Mouse (Mus musculus): ENCODE data around the gene Lmo2. TPM values are rescaled to one million over a fixed set of nuclear protein-coding genes. Genes with fewer than 3 reads are reported as not detected.

The Lmo2 gene
- polyA plus RNA-seq, 1 experiment from 2014 or later: 26.4 TPM

DNA sequence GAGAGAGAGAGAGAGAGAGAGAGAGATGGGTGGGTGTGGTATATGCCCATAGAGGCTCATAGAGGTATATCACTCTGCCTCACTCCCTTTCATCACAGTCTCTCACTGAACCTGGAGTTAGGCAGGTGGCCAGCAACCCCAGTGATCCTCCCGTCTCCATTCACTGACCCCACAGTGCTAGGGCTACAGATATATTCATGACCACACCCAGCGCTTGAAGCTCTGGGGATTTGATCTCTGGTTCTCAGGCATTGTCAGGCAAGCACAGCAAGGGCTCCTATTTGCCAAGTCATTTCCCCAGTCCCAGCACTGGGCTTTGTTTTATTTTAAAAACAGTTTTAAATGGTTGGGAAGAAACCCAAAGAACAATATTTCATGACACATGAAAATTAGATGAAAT lies 25.8 kb upstream of the Lmo2 start:
- peaks cover 53% of the 10 kb centered on the region for H3K4me1 ChIP-seq
- no peaks in the 10 kb centered on the region for H3K9me3 ChIP-seq
- peaks cover 45% of the 10 kb centered on the region for H3K27me3 ChIP-seq (ENCODE audit: poor library complexity, severe bottlenecking)
- no peak for DNase-seq (ENCODE audit: extremely low spot score, low spot score)
- H3K27ac ChIP-seq: no peak overlapping the region
- H3K36me3 ChIP-seq (replicated peaks): no peaks in the 10 kb centered on the region
- WGBS: 60% methylated on average over 2 of the region's 2 CpGs
- H3K4me3 ChIP-seq: no peak overlapping the region

DNA sequence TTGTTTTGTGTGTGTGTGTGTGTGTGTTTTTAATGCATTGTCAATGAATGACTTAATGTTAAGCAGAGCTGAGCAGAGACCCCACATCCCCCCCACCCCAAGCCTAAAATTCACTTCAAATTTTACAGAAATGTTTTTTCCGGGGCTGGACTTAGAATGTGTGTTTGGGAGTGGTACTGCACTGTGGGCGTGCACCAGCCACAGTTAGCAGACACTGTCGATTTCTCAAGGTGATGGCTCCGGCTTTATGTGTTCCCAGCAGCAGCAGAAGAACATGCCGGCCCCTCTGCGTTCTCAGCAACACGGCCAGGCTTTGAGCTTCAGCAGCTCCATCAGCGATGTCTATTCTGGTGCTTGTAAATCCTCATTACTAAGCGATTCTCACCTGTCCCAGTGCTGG lies 25.3 kb upstream of the Lmo2 start:
- Histone ChIP-seq H3K36me3 (replicated peaks) (no peaks in the 10 kb centered on the region), H3K9me3 (no peaks in the 10 kb centered on the region), H3K4me3 (no peak overlapping the region), H3K4me1 (peaks cover 49% of the 10 kb centered on the region), H3K27ac (no peak overlapping the region), H3K27me3 (ENCODE audit: poor library complexity, severe bottlenecking) (peaks cover 48% of the 10 kb centered on the region)
- WGBS: 81% methylated on average over 9 of the region's 9 CpGs
- DNase-seq (ENCODE audit: extremely low spot score, low spot score): no peak

DNA sequence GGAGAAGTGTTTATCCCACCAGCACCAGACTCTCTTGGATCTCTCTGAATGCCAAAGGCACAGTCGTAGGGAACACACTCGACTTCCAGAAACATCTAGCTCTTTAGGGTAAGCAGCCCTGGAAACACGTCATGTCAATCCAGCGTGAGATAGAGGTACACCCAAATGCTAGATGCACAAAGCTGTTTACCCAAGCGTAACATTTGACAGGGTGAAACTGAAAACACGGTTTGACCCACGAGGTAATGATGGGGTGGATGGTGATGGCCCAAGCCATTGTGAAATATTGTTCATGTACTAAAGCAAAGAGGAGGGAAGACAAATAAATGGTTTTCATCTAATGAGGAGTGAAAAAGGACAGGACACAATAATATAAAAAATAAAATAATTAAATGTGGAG lies 23.5 kb upstream of the Lmo2 start:
- no peak for DNase-seq (ENCODE audit: extremely low spot score, low spot score)
- H3K4me3 ChIP-seq: no peak overlapping the region
- H3K9me3 ChIP-seq: no peaks in the 10 kb centered on the region
- 44% methylated on average over 7 of the region's 7 CpGs for whole genome bisulfite sequencing
- H3K27me3 ChIP-seq (ENCODE audit: poor library complexity, severe bottlenecking): peaks cover 64% of the 10 kb centered on the region
- H3K36me3 ChIP-seq (replicated peaks): no peaks in the 10 kb centered on the region
- H3K27ac ChIP-seq: no peak overlapping the region
- peaks cover 35% of the 10 kb centered on the region for H3K4me1 ChIP-seq

DNA sequence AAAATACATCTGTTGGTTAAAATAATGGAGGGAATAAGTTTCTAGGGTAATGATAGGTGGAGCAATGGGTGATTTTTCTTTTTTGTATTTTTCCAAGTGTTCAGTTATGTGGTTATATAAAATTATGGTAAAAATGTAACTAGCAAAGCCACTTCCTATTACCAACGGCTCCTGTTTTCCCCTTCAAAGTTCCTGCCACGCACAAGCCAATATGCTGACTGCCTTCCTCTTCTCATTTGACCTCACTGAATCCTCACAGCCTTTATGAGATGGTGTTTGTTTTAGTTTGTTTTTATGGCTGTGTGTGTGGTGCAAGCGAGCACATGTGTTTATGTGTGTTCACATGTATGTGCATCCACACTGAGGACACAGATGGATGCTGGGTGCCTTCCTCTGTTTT lies 23.1 kb upstream of the Lmo2 start:
- Histone ChIP-seq H3K27ac (no peak overlapping the region), H3K36me3 (replicated peaks) (no peaks in the 10 kb centered on the region), H3K4me3 (no peak overlapping the region), H3K4me1 (peaks cover 35% of the 10 kb centered on the region), H3K9me3 (no peaks in the 10 kb centered on the region), H3K27me3 (ENCODE audit: poor library complexity, severe bottlenecking) (peaks cover 66% of the 10 kb centered on the region)
- WGBS: 84% methylated on average over 3 of the region's 3 CpGs
- DNase-seq (ENCODE audit: extremely low spot score, low spot score): no peak

DNA sequence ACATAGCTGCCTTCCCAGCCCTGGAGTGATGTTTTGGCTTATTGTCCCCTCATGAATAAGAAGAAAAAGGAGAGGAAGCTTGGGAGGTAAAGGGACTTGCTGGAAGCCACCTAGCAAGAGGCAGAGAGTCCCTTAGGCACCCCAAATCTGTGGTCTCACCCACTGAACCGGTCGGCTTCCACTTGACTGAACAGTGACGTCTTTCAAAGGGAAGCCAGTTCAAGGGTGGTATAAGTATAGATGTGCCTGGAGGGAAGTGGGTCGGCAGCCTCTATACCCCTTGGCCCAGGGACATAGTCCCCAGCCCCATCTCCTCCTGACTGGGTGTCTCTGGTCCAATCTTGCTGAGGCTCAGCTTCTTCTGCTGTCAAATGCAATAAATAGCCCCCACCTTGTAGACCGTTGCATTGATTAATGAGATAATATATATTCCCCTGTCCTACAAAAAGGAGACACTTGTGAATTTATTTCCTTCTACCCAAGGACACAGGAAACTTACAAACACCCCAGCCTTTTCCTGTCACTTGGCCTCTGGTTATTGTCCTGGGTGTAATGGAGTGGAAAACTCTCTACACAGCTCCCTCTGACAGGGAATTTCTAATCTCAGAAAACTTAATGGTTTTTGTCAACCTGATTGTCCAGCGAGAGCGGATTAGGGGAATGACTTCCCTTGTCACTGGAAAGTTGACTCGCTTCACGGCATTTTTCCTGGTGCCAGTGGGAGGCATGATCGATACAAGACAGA lies 21.9 kb upstream of the Lmo2 start:
- H3K9me3 ChIP-seq: no peaks in the 10 kb centered on the region
- no peaks in the 10 kb centered on the region for H3K36me3 ChIP-seq (replicated peaks)
- H3K27me3 ChIP-seq (ENCODE audit: poor library complexity, severe bottlenecking): peaks cover 64% of the 10 kb centered on the region
- no peak overlapping the region for H3K27ac ChIP-seq
- H3K4me3 ChIP-seq: no peak overlapping the region
- WGBS: 48% methylated on average over 10 of the region's 10 CpGs
- H3K4me1 ChIP-seq: peaks cover 24% of the 10 kb centered on the region
- no peak for DNase-seq (ENCODE audit: extremely low spot score, low spot score)

DNA sequence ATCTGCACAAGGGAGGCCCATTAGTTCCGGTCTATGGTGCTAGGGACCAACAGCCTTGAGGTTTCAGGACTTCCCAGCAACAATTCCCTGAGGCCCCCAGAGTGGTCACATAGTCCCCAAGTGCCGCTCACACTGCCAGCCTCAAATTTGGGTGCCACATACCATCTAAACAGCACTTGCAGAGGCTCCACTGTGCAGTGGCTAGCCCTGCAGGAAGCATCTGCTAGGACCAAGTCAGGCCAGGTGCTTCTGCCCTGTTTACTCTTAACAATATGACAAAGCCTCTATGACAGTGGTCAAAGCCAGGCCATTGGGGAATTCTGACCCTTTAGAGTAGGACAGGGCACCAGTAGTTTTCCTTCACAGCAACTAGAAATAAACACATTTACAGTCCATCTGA lies 21.1 kb upstream of the Lmo2 start:
- Histone ChIP-seq H3K4me3 (no peak overlapping the region), H3K36me3 (replicated peaks) (no peaks in the 10 kb centered on the region), H3K27me3 (ENCODE audit: poor library complexity, severe bottlenecking) (peaks cover 64% of the 10 kb centered on the region), H3K9me3 (no peaks in the 10 kb centered on the region), H3K4me1 (peaks cover 22% of the 10 kb centered on the region), H3K27ac (no peak overlapping the region)
- DNase-seq (ENCODE audit: extremely low spot score, low spot score): no peak
- 92% methylated on average over 2 of the region's 2 CpGs for WGBS

DNA sequence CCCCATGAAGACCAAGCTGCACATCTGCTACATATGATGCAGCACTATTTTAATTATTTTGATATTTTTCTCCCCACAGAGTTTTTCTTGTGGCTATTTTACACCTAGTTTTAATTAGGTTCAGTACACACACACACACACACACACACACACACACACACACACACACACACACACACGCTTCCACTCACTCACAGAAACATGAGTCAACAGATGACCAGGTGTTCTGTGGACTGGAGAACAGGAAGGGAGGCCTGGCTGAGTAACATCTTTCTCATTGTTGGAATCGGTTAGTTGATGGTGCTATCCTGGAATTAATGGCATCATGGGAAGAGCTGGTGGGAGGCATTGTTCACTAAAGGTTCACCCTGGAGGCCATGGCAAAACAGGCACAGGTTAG lies 20.1 kb upstream of the Lmo2 start:
- Histone ChIP-seq H3K36me3 (replicated peaks) (no peaks in the 10 kb centered on the region), H3K4me1 (peaks cover 20% of the 10 kb centered on the region), H3K9me3 (no peaks in the 10 kb centered on the region), H3K27me3 (ENCODE audit: poor library complexity, severe bottlenecking) (peaks cover 61% of the 10 kb centered on the region), H3K4me3 (no peak overlapping the region), H3K27ac (no peak overlapping the region)
- DNase-seq (ENCODE audit: extremely low spot score, low spot score): no peak
- 78% methylated on average over 2 of the region's 2 CpGs for WGBS

DNA sequence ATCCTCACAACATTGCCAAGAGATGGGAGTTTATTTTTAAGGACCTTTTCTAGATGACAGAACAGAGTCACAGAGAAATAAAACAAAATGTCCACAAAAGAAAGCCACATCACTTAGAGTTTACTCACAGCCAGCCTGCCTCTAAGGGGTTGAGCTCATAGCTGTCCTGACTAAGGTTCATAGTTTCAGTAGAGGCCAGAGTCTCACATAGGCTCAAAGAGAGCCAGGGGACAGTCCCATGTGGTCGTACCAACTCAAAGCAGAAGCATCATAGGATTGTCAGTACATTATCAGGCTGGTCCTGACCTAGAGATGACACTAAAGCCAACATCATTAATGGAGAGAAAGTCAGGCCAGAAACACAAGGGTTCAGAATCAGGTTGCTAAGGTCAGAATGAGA lies 19.2 kb upstream of the Lmo2 start:
- no peak overlapping the region for H3K4me3 ChIP-seq
- H3K4me1 ChIP-seq: peaks cover 20% of the 10 kb centered on the region
- H3K27me3 ChIP-seq (ENCODE audit: poor library complexity, severe bottlenecking): peaks cover 61% of the 10 kb centered on the region
- no peaks in the 10 kb centered on the region for H3K36me3 ChIP-seq (replicated peaks)
- 85% methylated on average over 1 of the region's 1 CpGs for WGBS
- H3K27ac ChIP-seq: no peak overlapping the region
- H3K9me3 ChIP-seq: no peaks in the 10 kb centered on the region
- DNase-seq (ENCODE audit: extremely low spot score, low spot score): no peak

DNA sequence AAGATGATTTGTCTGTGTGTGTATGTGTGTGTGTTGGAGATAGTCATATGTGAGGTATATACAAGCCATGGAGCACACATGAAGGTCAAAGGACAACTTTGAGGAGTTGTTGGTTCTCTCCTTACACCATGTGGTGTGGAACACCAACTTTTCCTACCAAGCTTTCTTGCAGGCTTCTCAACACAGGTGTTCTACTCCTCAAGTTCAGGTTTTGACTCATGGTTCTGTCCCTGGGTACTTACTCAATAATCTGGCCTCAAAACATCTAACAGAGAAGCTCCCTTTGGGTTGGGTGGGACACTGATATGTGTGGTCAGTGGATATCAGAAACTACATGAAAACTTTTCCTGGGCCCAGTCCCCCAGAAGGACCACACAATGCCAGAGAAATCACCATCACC lies 18.8 kb upstream of the Lmo2 start:
- Histone ChIP-seq H3K27me3 (ENCODE audit: poor library complexity, severe bottlenecking) (peaks cover 61% of the 10 kb centered on the region), H3K4me3 (no peak overlapping the region), H3K27ac (no peak overlapping the region), H3K36me3 (replicated peaks) (no peaks in the 10 kb centered on the region), H3K9me3 (no peaks in the 10 kb centered on the region), H3K4me1 (peaks cover 19% of the 10 kb centered on the region)
- DNase-seq (ENCODE audit: extremely low spot score, low spot score): no peak

DNA sequence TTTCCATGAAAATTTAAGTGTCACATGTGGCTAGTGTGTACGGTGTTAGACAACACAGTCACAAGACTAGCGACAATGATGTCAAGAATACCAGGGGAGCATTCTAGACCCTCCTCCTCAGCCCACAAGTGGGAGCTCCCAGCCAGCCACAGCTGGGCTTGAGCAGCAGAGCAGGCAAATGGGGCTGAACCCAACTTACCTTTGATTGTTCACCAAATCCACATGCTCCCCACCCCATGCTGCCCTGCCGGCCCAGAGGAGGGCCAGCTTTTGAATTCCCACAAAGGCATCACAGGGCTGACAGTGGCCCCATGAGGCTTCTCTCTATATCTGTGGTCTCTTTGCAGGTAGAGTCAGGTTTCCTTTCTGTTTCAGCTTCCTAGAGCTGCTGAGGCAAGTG lies 16.7 kb upstream of the Lmo2 start:
- H3K27ac ChIP-seq: no peak overlapping the region
- H3K36me3 ChIP-seq (replicated peaks): no peaks in the 10 kb centered on the region
- WGBS: 67% methylated on average over 3 of the region's 3 CpGs
- no peak overlapping the region for H3K4me3 ChIP-seq
- H3K4me1 ChIP-seq: peaks cover 8% of the 10 kb centered on the region
- no peaks in the 10 kb centered on the region for H3K9me3 ChIP-seq
- DNase-seq (ENCODE audit: extremely low spot score, low spot score): no peak
- H3K27me3 ChIP-seq (ENCODE audit: poor library complexity, severe bottlenecking): peaks cover 58% of the 10 kb centered on the region

DNA sequence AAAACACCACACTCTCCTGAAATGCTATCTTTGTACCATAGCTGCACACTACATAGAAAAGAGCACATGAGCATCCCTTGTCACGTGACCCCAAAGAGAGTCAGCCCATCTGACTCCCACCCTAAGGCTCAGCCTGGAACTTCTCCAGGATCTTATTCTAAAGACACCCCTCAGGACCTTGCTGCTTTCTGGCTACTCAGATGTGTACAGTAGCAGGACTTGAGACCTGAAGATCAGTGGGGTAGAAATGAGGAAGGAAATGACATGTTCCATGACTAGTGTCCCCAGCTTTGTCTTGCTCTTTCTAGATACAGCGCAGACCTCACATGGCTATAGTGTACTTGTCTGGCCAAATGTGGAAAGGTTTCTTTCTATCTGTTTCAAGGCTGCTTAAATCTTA lies 12.9 kb upstream of the Lmo2 start:
- peaks cover 27% of the 10 kb centered on the region for H3K27me3 ChIP-seq (ENCODE audit: poor library complexity, severe bottlenecking)
- H3K9me3 ChIP-seq: no peaks in the 10 kb centered on the region
- H3K27ac ChIP-seq: no peak overlapping the region
- H3K36me3 ChIP-seq (replicated peaks): no peaks in the 10 kb centered on the region
- no peak overlapping the region for H3K4me3 ChIP-seq
- DNase-seq (ENCODE audit: extremely low spot score, low spot score): no peak
- peaks cover 19% of the 10 kb centered on the region for H3K4me1 ChIP-seq
- WGBS: 90% methylated on average over 2 of the region's 2 CpGs

DNA sequence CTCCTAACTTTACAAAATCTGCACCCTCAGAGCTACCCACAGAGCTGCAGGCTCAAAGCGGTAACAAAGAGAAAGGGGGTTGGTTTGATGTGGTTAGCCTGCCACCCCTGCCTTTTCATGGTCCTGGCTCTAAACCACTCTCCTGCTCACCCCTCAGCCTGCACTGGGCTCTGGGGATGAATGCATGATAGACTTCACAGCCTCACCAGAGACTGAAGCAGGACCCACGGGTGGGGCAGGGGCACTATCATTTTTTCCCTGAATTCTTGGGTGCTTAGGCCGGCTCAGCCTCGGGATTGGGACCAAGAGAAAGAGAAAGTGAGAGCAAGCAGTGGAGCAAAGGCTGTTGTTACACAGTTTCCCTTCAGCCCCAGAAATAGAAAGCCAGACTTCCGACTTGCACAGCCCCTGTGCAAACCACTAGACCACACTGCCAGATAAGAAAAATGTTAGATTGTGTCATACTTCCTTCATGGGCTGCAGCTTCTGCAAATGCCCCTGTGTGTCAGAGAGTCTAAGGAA lies 12.2 kb upstream of the Lmo2 start:
- H3K36me3 ChIP-seq (replicated peaks): no peaks in the 10 kb centered on the region
- no peak overlapping the region for H3K27ac ChIP-seq
- no peak for DNase-seq (ENCODE audit: extremely low spot score, low spot score)
- H3K4me3 ChIP-seq: no peak overlapping the region
- H3K4me1 ChIP-seq: peaks cover 19% of the 10 kb centered on the region
- peaks cover 19% of the 10 kb centered on the region; the same call in 1 of the 2 replicates for H3K27me3 ChIP-seq (ENCODE audit: poor library complexity, severe bottlenecking)
- WGBS: 77% methylated on average over 5 of the region's 5 CpGs
- H3K9me3 ChIP-seq: no peaks in the 10 kb centered on the region

DNA sequence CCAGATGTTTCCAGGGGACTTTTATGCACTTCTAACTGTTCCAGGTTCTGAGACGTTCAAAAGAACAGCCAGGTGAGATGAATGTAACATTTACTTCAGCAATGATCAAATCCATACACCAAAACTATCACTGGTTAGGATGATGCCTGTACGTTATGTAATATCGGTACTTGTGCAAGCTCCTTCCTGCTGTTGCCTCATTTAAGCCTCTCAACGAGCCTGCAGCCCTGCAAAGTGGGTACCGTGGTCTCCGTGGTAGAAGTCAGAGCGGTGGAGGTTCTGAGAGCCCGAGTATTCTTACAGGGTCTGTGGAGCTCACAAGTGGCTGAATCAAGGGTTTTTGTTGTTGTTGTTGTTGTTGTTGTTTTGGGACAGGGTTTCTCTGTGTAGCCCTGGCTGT lies 10.9 kb upstream of the Lmo2 start:
- Histone ChIP-seq H3K27ac (no peak overlapping the region), H3K4me3 (no peak overlapping the region), H3K36me3 (replicated peaks) (no peaks in the 10 kb centered on the region), H3K9me3 (no peaks in the 10 kb centered on the region), H3K4me1 (peaks cover 19% of the 10 kb centered on the region), H3K27me3 (ENCODE audit: poor library complexity, severe bottlenecking) (0 out of 2 replicates have a peak, but pooled peaks cover 11% of the 10 kb centered on the region)
- DNase-seq (ENCODE audit: extremely low spot score, low spot score): no peak
- 84% methylated on average over 8 of the region's 8 CpGs for WGBS
